ENCODE assay signal across 8 mouse cellular contexts in genomic region chrX:9199761-9200371, GRCm38 (mm10). TPM values are rescaled to one million over a fixed set of nuclear protein-coding genes. Genes with fewer than 3 reads are reported as not detected.
DNase-seq lines count a peak whose midpoint lies in the region; ATAC-seq lines count a peak whose summit lies in the region.

Gene Lancl3 (plus strand): TSS chrX:9199902.

- H3K9me3 ChIP-seq in heart, embryonic 15.5 days (replicated peaks), result no peaks in the 10 kb centered on the region
- H3K9me3 ChIP-seq in kidney, embryonic 16.5 days (ENCODE audit: low read length), result no peaks in the 10 kb centered on the region

- WGBS in heart, embryonic 15.5 days, result 9% methylated on average over 49 of the region's 49 CpGs
- WGBS in kidney, embryonic 16.5 days, result 20% methylated on average over 46 of the region's 49 CpGs

- peak; percentile 62 to 71 for DNase-seq in adrenal gland, adult (ENCODE audit: inconsistent age in 2 of 2, low spot score in 1 of 2)
- peak; percentile 6 for DNase-seq in embryo, embryonic 10.5 days (ENCODE audit: low spot score)
- DNase-seq in lung, postnatal 25 days (ENCODE audit: low spot score), result peak; percentile 8
- peak; percentile 6 for DNase-seq in right cerebral cortex, postnatal 25 days
- no peak for DNase-seq in layer of hippocampus, adult 9-10 months (ENCODE audit: low spot score)

- no peak within 1 kb of the TSS for H3K27ac ChIP-seq in heart, embryonic 15.5 days
- H3K27ac ChIP-seq in kidney, embryonic 16.5 days (ENCODE audit: low read length), result no peak within 1 kb of the TSS

- H3K4me1 ChIP-seq in heart, embryonic 15.5 days (replicated peaks), result peaks cover 5% of the 10 kb centered on the region; the same call in 1 of the 2 replicates
- H3K4me1 ChIP-seq in kidney, embryonic 16.5 days (ENCODE audit: insufficient read depth, low read length), result no peaks in the 10 kb centered on the region

- H3K27me3 ChIP-seq in heart, embryonic 15.5 days, result peaks cover 7% of the 10 kb centered on the region
- peaks cover 5% of the 10 kb centered on the region for H3K27me3 ChIP-seq in kidney, embryonic 16.5 days (ENCODE audit: insufficient read depth, low read length)

- no peaks in the 10 kb centered on the region for H3K36me3 ChIP-seq in heart, embryonic 15.5 days
- H3K36me3 ChIP-seq in kidney, embryonic 16.5 days (ENCODE audit: insufficient read depth, low read length), result no peaks in the 10 kb centered on the region

- H3K4me3 ChIP-seq in heart, embryonic 15.5 days, result peak within 1 kb of the TSS; percentile 55
- peak within 1 kb of the TSS; percentile 47 for H3K4me3 ChIP-seq in kidney, embryonic 16.5 days (ENCODE audit: low read length)

- peak; percentile 50 for ATAC-seq in CD4-positive, CD25-positive, alpha-beta regulatory T cell, adult 4 months
- ATAC-seq in heart, embryonic 15.5 days (replicated peaks; ENCODE audit: insufficient number of reproducible peaks, insufficient read depth, low FRiP score, low read depth), result peak; percentile 87
- ATAC-seq in kidney, embryonic 16.5 days (ENCODE audit: low FRiP score, low TSS enrichment), result peak; percentile 92

- peak within 1 kb of the TSS; percentile 86 for H3K4me2 ChIP-seq in heart, embryonic 15.5 days
- H3K4me2 ChIP-seq in kidney, embryonic 16.5 days (replicated peaks; ENCODE audit: low read depth, low read length), result peak within 1 kb of the TSS; percentile 62

- H3K9ac ChIP-seq in heart, embryonic 15.5 days, result peak within 1 kb of the TSS; percentile 56
- H3K9ac ChIP-seq in kidney, embryonic 16.5 days (replicated peaks; ENCODE audit: low read length), result peak within 1 kb of the TSS; percentile 39; the same call in 1 of the 2 replicates

RNA-seq across cellular contexts. Expression of gene Lancl3, which starts in this region (rescaled TPM):
- under 1 TPM; 0.39 to 0.85 TPM for polyA plus RNA-seq in CD4-positive, CD25-positive, alpha-beta regulatory T cell, adult 4 months (2017; shearing (Covaris generic))
- 1.9 and 2.3 TPM in 2 replicates for polyA plus RNA-seq in heart, embryonic 15.5 days (2015; fragmentation: Nextera tagmentation; extraction: Ambion mirVana)
- polyA plus RNA-seq in kidney, embryonic 16.5 days (2015; fragmentation: Nextera tagmentation; extraction: Ambion mirVana), result 1.00 and 1.5 TPM in 2 replicates

Comparison
In these comparisons a context has a peak if more than half of its experiments do, and no peak if none do; other contexts are left out.
1. Peak in ATAC-seq in CD4-positive, CD25-positive, alpha-beta regulatory T cell, adult 4 months; RNA of the gene not detected or under 1 TPM.